Mouse (Mus musculus): ENCODE results near the gene Skint9. TPM values are rescaled to one million over a fixed set of nuclear protein-coding genes. Genes with fewer than 3 reads are reported as not detected.

Gene Skint9
- not detected in 2 replicates for polyA plus RNA-seq (2012; rRNA removed)

DNA sequence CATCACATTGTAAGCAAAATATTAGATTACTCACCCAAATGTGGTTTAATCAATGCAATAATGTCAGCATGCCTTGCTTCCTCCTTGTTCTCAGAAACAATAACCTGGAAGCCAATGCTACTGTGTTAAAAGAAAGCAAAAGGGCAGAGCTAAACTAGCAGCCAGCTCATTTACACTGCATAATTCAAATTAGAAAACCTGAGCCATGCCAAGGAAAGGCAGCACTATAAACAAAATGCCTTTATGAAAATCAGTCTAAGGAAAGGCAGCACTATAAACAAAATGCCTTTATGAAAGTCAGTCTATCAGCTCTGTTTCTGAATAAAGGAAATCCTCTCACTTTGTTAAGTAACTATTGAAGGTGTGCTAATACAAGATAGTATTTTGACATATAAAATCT is at the start of gene Skint9:
Gene Skint9, minus strand, starts transcription at position 101 of the 400 bp plus-strand sequence.

Other genes with a start within 250 kb of the Skint9 start
- 0.02 TPM in 2 replicates for gene Skint3, start 201.7 kb downstream of the Skint9 start, polyA plus RNA-seq (2012; rRNA removed)
- not detected in 2 replicates for gene Skint2, start 123.2 kb upstream of the Skint9 start, polyA plus RNA-seq (2012; rRNA removed)

Data from liver, embryonic 14 days (tissue).